Mouse (Mus musculus): ENCODE measurements at regions not wholly inside any gene's neighbourhood (a gene's known extent, or its start where the extent isn't known, plus 50 kb on each side); places are given as distances from the start of the nearest gene placed in this dataset.

DNA sequence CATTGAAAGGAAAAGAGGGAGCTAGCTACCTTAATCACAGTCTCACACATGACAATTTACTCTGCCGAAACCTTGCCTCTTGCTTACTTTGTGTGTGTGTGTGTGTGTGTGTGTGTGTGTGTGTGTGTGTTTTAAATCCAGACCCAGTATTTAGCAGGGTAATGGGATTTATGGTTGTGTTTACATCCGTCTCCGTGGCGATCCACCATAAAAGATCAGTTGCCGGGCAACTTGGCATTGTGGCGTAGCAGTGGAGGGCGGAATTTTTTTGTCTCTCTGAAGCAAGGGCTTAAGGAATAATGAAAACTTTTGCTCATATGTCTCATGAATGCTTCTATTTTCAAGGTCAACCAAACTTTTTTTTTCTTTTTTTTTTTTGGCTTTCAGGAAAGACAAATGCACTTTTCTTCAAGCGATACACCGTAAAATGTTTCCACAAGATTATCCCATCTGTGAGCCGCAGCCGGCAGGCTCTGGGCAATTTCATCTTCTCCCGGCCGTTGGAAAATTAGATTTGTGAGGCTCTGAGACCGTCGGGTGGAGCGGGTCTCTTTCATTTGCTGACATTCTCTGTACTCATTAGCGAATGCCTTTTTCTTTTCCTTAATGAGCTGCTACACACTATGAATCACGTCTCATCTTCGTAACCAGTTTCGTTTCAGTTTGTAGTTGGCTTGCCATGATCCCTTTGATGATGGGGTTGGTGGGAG, 53.9 kb upstream of the Ptch1 start:
- Histone ChIP-seq H3K9me3 (no peaks in the 10 kb centered on the region), H3K4me3 (replicated peaks) (no peak overlapping the region), H3K27me3 (replicated peaks) (peaks cover 6% of the 10 kb centered on the region), H3K4me1 (no peaks in the 10 kb centered on the region), H3K36me3 (replicated peaks; ENCODE audit: low read length) (no peaks in the 10 kb centered on the region)
- TF ChIP-seq GATA1 (IDR thresholded peaks at IDR 0.05; ENCODE audit: borderline replicate concordance, low read length) = no peak
- no peak for TF ChIP-seq FLI1 (IDR thresholded peaks at IDR 0.05; ENCODE audit: low read length)

- no peaks in the 10 kb centered on the region for H3K36me3 ChIP-seq (replicated peaks; ENCODE audit: low read length)
- no peak overlapping the region for H3K4me3 ChIP-seq (replicated peaks)
- H3K4me1 ChIP-seq = no peaks in the 10 kb centered on the region
- TF ChIP-seq FLI1 (IDR thresholded peaks at IDR 0.05; ENCODE audit: low read length) (no peak), GATA1 (IDR thresholded peaks at IDR 0.05; ENCODE audit: borderline replicate concordance, low read length) (no peak)
- no peaks in the 10 kb centered on the region for H3K9me3 ChIP-seq
- peaks cover 6% of the 10 kb centered on the region for H3K27me3 ChIP-seq (replicated peaks)
These were observed 54.5 kb upstream of the Ptch1 start for GRCm38 (mm10) chr13:63627894-63628287.

DNA sequence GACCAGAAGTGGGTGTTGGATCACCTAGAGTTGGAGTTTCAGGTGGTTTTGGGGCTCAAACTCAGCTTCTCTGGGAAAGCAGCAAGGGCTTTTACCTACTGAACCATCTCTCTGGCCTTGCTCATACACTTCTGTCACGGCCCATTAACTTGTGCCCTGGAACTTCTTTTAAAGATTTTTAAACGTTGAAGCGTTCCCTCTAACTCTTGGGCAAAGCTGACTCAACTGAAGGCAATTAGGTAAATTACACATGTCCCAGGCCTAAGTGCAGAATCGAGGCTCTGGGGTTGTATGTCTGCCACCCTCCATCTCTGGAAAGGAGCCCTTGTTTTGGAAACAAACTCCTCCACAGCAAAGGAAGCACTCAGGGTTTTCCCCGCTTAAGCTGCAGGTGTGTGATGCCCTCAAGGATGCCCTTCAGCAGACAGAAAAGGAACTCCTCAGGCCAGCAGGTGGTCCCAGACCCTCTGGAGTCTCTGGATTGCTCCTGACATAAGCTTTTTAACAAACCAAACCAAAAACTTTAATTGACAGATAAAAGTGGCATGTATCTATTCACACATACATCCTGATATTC, 58.5 kb upstream of the Ptch1 start:
- no peaks in the 10 kb centered on the region for H3K9me3 ChIP-seq
- no peaks in the 10 kb centered on the region for H3K27me3 ChIP-seq (replicated peaks)
- H3K4me1 ChIP-seq = peaks cover 4% of the 10 kb centered on the region; the same call in 1 of the 2 replicates
- no peak overlapping the region for H3K4me3 ChIP-seq (replicated peaks)
- H3K36me3 ChIP-seq (replicated peaks; ENCODE audit: low read length) = no peaks in the 10 kb centered on the region
- TF ChIP-seq GATA1 (IDR thresholded peaks at IDR 0.05; ENCODE audit: borderline replicate concordance, low read length) = no peak
- TF ChIP-seq FLI1 (IDR thresholded peaks at IDR 0.05; ENCODE audit: low read length) = no peak

GRCm38 (mm10) chr13:63634294-63634693, 60.9 kb upstream of the Ptch1 start:
- H3K36me3 ChIP-seq (replicated peaks; ENCODE audit: low read length) = no peaks in the 10 kb centered on the region
- H3K4me1 ChIP-seq = peaks cover 4% of the 10 kb centered on the region; the same call in 1 of the 2 replicates
- no peak overlapping the region for H3K4me3 ChIP-seq (replicated peaks)
- TF ChIP-seq GATA1 (IDR thresholded peaks at IDR 0.05; ENCODE audit: borderline replicate concordance, low read length) = no peak
- TF ChIP-seq FLI1 (IDR thresholded peaks at IDR 0.05; ENCODE audit: low read length) = no peak
- H3K9me3 ChIP-seq = no peaks in the 10 kb centered on the region
- H3K27me3 ChIP-seq (replicated peaks) = no peaks in the 10 kb centered on the region

DNA sequence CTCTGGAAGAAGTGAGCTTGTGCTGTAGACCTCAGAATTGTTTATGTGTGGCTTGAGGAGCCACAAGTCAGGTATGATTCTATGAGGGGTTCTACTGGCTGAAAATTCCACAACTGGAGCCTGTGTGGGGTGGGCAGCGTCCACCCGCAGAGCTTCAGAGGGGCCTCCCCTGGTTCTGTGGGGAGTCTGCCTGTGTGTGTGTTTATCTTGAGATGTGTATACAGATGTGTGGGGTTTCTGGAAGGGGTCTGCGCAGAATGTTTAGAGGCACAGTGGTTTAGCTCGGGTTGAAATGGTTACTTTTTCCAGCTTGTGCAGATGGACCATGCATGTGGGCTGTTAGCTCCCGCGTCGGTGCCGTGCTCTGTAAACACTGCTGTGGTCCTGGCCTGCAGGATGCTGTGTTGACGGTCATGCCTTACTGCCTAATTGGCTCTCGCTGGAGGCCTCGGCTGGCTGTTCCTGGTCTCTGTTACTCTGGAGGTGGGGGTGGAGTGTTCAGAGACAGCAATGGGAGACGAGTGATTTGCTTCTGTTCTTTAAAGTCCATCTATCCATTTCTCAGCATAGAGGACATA, 68.3 kb upstream of the Ptch1 start:
- no peak for TF ChIP-seq GATA1 (IDR thresholded peaks at IDR 0.05; ENCODE audit: borderline replicate concordance, low read length)
- no peak for TF ChIP-seq FLI1 (IDR thresholded peaks at IDR 0.05; ENCODE audit: low read length)
- peaks cover 4% of the 10 kb centered on the region; the same call in 1 of the 2 replicates for H3K9me3 ChIP-seq
- no peaks in the 10 kb centered on the region for H3K36me3 ChIP-seq (replicated peaks; ENCODE audit: low read length)
- H3K4me1 ChIP-seq = peaks cover 4% of the 10 kb centered on the region
- H3K27me3 ChIP-seq (replicated peaks) = peaks cover 21% of the 10 kb centered on the region
- H3K4me3 ChIP-seq (replicated peaks) = no peak overlapping the region

DNA sequence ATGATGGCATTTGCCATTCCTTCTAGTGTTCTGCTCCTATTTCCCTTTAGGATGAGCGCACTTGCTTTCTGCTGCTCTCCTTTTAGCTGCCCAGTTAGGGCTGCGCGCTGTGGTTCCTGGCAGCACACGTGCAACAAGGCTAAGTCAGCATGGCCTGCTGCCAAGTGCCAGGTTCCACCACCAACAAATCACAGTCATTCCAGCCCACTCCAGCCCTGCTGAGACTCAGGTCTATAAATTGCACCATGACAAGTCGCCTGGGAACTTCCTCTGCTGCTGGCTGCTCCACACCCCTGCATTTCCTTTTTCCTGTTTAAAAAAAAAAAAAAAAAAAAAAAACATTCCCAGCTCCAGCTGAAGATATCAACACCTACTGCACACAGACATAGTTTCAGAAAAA, 69.2 kb upstream of the Ptch1 start:
- Histone ChIP-seq H3K4me1 (peaks cover 4% of the 10 kb centered on the region), H3K36me3 (replicated peaks; ENCODE audit: low read length) (no peaks in the 10 kb centered on the region), H3K9me3 (peaks cover 4% of the 10 kb centered on the region; the same call in 1 of the 2 replicates), H3K4me3 (replicated peaks) (peak overlapping the region; percentile 18), H3K27me3 (replicated peaks) (peaks cover 21% of the 10 kb centered on the region)
- TF ChIP-seq FLI1 (IDR thresholded peaks at IDR 0.05; ENCODE audit: low read length) = no peak
- TF ChIP-seq GATA1 (IDR thresholded peaks at IDR 0.05; ENCODE audit: borderline replicate concordance, low read length) = no peak

GRCm38 (mm10) chr13:63643394-63643793, 70.0 kb upstream of the Ptch1 start:
- no peak overlapping the region for H3K4me3 ChIP-seq (replicated peaks)
- no peaks in the 10 kb centered on the region for H3K36me3 ChIP-seq (replicated peaks; ENCODE audit: low read length)
- H3K9me3 ChIP-seq = peaks cover 4% of the 10 kb centered on the region; the same call in 1 of the 2 replicates
- H3K4me1 ChIP-seq = peaks cover 4% of the 10 kb centered on the region
- peaks cover 22% of the 10 kb centered on the region for H3K27me3 ChIP-seq (replicated peaks)
- no peak for TF ChIP-seq GATA1 (IDR thresholded peaks at IDR 0.05; ENCODE audit: borderline replicate concordance, low read length)
- TF ChIP-seq FLI1 (IDR thresholded peaks at IDR 0.05; ENCODE audit: low read length) = no peak

- Histone ChIP-seq H3K9me3 (peaks cover 4% of the 10 kb centered on the region; the same call in 1 of the 2 replicates), H3K4me3 (replicated peaks) (no peak overlapping the region), H3K27me3 (replicated peaks) (peaks cover 24% of the 10 kb centered on the region), H3K4me1 (peaks cover 4% of the 10 kb centered on the region), H3K36me3 (replicated peaks; ENCODE audit: low read length) (no peaks in the 10 kb centered on the region)
- TF ChIP-seq FLI1 (IDR thresholded peaks at IDR 0.05; ENCODE audit: low read length) (no peak), GATA1 (IDR thresholded peaks at IDR 0.05; ENCODE audit: borderline replicate concordance, low read length) (no peak)
These were observed 70.9 kb upstream of the Ptch1 start for GRCm38 (mm10) chr13:63644308-63644707.

DNA sequence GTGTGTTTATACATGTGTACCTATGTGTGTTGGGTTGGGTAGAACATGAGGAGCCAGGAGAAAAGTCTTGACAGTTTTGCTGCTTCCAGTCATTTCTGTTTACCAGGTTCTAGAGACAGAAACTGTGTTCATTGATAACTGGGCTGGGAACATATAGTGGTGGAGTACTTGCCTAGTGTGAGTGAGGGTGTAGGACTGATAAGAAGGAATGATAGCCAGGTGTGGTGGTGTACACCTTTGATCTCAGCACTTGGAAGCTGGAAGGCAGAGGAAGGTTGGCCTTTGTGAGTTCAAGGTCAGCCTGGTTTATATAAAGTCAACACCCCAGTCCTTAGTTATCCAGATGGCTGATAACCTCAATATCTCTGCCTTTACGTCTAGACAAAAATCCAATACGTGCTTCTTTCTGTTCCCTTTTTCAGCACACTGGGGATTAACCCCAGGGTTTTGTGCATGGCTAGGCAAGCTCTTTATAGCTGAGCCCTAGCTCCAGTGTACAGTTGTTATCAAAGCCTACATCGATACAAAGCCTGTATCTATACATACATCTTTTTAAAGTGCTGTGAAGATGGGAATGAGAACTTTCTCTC, 75.8 kb upstream of the Ptch1 start:
- TF ChIP-seq GATA1 (IDR thresholded peaks at IDR 0.05; ENCODE audit: borderline replicate concordance, low read length) (no peak), FLI1 (IDR thresholded peaks at IDR 0.05; ENCODE audit: low read length) (no peak)
- no peak overlapping the region for H3K4me3 ChIP-seq (replicated peaks)
- no peaks in the 10 kb centered on the region for H3K36me3 ChIP-seq (replicated peaks; ENCODE audit: low read length)
- H3K4me1 ChIP-seq = no peaks in the 10 kb centered on the region
- no peaks in the 10 kb centered on the region for H3K9me3 ChIP-seq
- H3K27me3 ChIP-seq (replicated peaks) = peaks cover 9% of the 10 kb centered on the region

GRCm38 (mm10) chr13:63654514-63654913, 81.1 kb upstream of the Ptch1 start:
- no peaks in the 10 kb centered on the region for H3K36me3 ChIP-seq (replicated peaks; ENCODE audit: low read length)
- no peaks in the 10 kb centered on the region for H3K4me1 ChIP-seq
- H3K9me3 ChIP-seq = no peaks in the 10 kb centered on the region
- H3K27me3 ChIP-seq (replicated peaks) = peaks cover 2% of the 10 kb centered on the region
- no peak for TF ChIP-seq GATA1 (IDR thresholded peaks at IDR 0.05; ENCODE audit: borderline replicate concordance, low read length)
- no peak for TF ChIP-seq FLI1 (IDR thresholded peaks at IDR 0.05; ENCODE audit: low read length)
- H3K4me3 ChIP-seq (replicated peaks) = no peak overlapping the region
